Comparison of ENCODE assay signal across 9 mouse cellular contexts in genomic region chr12:112717140-112717539, GRCm38 (mm10). TPM values are rescaled to one million over a fixed set of nuclear protein-coding genes. Genes with fewer than 3 reads are reported as not detected.
DNase-seq lines count a peak whose midpoint lies in the region; ATAC-seq lines count a peak whose summit lies in the region.
"Had no signal": no experiment of that assay in that cellular context is flagged by ENCODE, and none has a peak within 500 bp of the region (broad histone marks: within the 10 kb centered on the region; RNA-seq: fewer than 3 reads in every experiment).

No protein-coding gene starts in this region.

- ATAC-seq in erythroblast, adult 5-6 weeks (replicated peaks; ENCODE audit: low FRiP score, poor library complexity, severe bottlenecking) = 0 out of 2 replicates have a peak, but pooled peaks have one; percentile 29
- ATAC-seq: Patski had no signal

- intact Hi-C loops in left cerebral cortex, postnatal 14 days (cut with DNase I) = no loop called here

- DNase-seq in cerebellum, postnatal 10 days = peak; percentile 74 to 75
- no peak for DNase-seq in cerebellum, adult 8-10 months
- DNase-seq in left cerebral cortex, postnatal 14 days (ENCODE audit: low spot score in 2 of 2) = peak; percentile 51 to 62
- no peak for DNase-seq in left cerebral cortex, adult 8-10 months (ENCODE audit: low spot score in 2 of 2)
- DNase-seq in NIH3T3 (ENCODE audit: low read depth) = peak; percentile 74
- peak; percentile 76 for DNase-seq in lung, postnatal 36 days
- no peak for DNase-seq in yolk sac, embryonic 10.5 days (ENCODE audit: low spot score)

RNA-seq across cellular contexts. Expression of gene Cep170b, which starts 3.1 kb away (rescaled TPM):
- total RNA-seq in left cerebral cortex, postnatal 14 days (2021) = 100 to 1,000 TPM; 223 to 225 TPM
- 100 to 1,000 TPM; 252 to 327 (median 295) TPM for total RNA-seq in left cerebral cortex, adult 8-10 months (2022)
- not detected in 2 replicates for total RNA-seq in erythroblast, adult 5-6 weeks (2015; ENCODE audit: low replicate concordance)
- total RNA-seq in erythroblast, adult 5-6 weeks (2017; ENCODE audit: low replicate concordance) = 0.51 TPM in 1 of 2 replicates, not detected in the other

RNA-seq across cellular contexts. Expression of gene Zbtb42, which starts 38.5 kb away (rescaled TPM):
- under 1 TPM; 0.25 to 0.68 TPM for total RNA-seq in left cerebral cortex, postnatal 14 days (2021)
- 1 to 10 TPM in 2 of 4 experiments, under 1 TPM in 2; 0.81 to 1.7 (median 1.1) TPM for total RNA-seq in left cerebral cortex, adult 8-10 months (2022)
- total RNA-seq in erythroblast, adult 5-6 weeks (2015; ENCODE audit: low replicate concordance) = 2.3 TPM in 1 of 2 replicates, not detected in the other
- total RNA-seq in erythroblast, adult 5-6 weeks (2017; ENCODE audit: low replicate concordance) = 0.42 and 1.2 TPM in 2 replicates

RNA-seq across cellular contexts. Expression of gene Akt1, which starts 42.5 kb away (rescaled TPM):
- 100 to 1,000 TPM; 137 to 144 TPM for total RNA-seq in left cerebral cortex, postnatal 14 days (2021)
- total RNA-seq in left cerebral cortex, adult 8-10 months (2022) = 100 to 1,000 TPM; 158 to 174 (median 171) TPM
- 20.9 and 30.7 TPM in 2 replicates for total RNA-seq in erythroblast, adult 5-6 weeks (2015; ENCODE audit: low replicate concordance)
- total RNA-seq in erythroblast, adult 5-6 weeks (2017; ENCODE audit: low replicate concordance) = 25.1 and 26.3 TPM in 2 replicates

RNA-seq across cellular contexts. Expression of gene Pld4, which starts 43.3 kb away (rescaled TPM):
- 10 to 100 TPM in 1 of 2 experiments, 1 to 10 TPM in 1; 9.8 to 11.4 TPM for total RNA-seq in left cerebral cortex, postnatal 14 days (2021)
- 10 to 100 TPM in 3 of 4 experiments, 1 to 10 TPM in 1; 10.0 to 22.8 (median 16.5) TPM for total RNA-seq in left cerebral cortex, adult 8-10 months (2022)
- total RNA-seq in erythroblast, adult 5-6 weeks (2015; ENCODE audit: low replicate concordance) = 31.9 and 42.8 TPM in 2 replicates
- 14.6 and 26.6 TPM in 2 replicates for total RNA-seq in erythroblast, adult 5-6 weeks (2017; ENCODE audit: low replicate concordance)

Comparison
In these comparisons a context has a peak if more than half of its experiments do, and no peak if none do; other contexts are left out.
1. DNase-seq: peak in cerebellum, postnatal 10 days (2 of 2), left cerebral cortex, postnatal 14 days (2 of 2), NIH3T3 (single experiment) and lung, postnatal 36 days (single experiment); none in cerebellum, adult 8-10 months (single experiment), left cerebral cortex, adult 8-10 months (0 of 2) and yolk sac, embryonic 10.5 days (single experiment).
2. RNA of gene Cep170b, which starts 3.1 kb away (total RNA-seq): 252 to 327 TPM in left cerebral cortex, adult 8-10 months and 223 to 225 TPM in left cerebral cortex, postnatal 14 days; 0.51 TPM in erythroblast, adult 5-6 weeks; every median in the first group is over 100 times any median in the second.
3. RNA of gene Akt1, which starts 42.5 kb away (total RNA-seq): 158 to 174 TPM in left cerebral cortex, adult 8-10 months and 137 to 144 TPM in left cerebral cortex, postnatal 14 days; 20.9 to 30.7 TPM in erythroblast, adult 5-6 weeks; every median in the first group is over 4 times any median in the second.